Mouse (Mus musculus) spleen, postnatal 36 days (tissue): ENCODE results near the gene Cask.
A peak's percentile ranks its signal among the peaks of the same experiment; 100 is the strongest.

Experiments
- DNase-seq, 2 experiments: peaks; one replicate each; pipeline ENCODE4 v3.0.0; 2022; ENCODE audit warnings: low spot score in 2 of 2, mixed read lengths in 1 of 2

Cask gene

GRCm38 (mm10) chrX:13518781-13519407 lies 332.3 kb downstream of the Cask start:
- no peak for DNase-seq

- DNase-seq, result no peak
These were observed 333.1 kb downstream of the Cask start for GRCm38 (mm10) chrX:13518019-13518418.

GRCm38 (mm10) chrX:13516451-13516850 lies 334.7 kb downstream of the Cask start:
- DNase-seq, result peak; percentile 34 to 47

GRCm38 (mm10) chrX:13513864-13514263 lies 337.3 kb downstream of the Cask start:
- DNase-seq, result no peak

GRCm38 (mm10) chrX:13513127-13513526 lies 338.0 kb downstream of the Cask start:
- no peak for DNase-seq

- no peak for DNase-seq
These were observed 344.8 kb downstream of the Cask start for GRCm38 (mm10) chrX:13506376-13506775.

- no peak for DNase-seq
These were observed 346.8 kb downstream of the Cask start for GRCm38 (mm10) chrX:13504389-13504788.

- no peak for DNase-seq
These were observed 348.2 kb downstream of the Cask start for GRCm38 (mm10) chrX:13502862-13503375.

GRCm38 (mm10) chrX:13500284-13500683 lies 350.9 kb downstream of the Cask start:
- DNase-seq, result no peak

- no peak for DNase-seq
These were observed 356.1 kb downstream of the Cask start for GRCm38 (mm10) chrX:13494892-13495703.

- DNase-seq, result no peak
These were observed 358.2 kb downstream of the Cask start for GRCm38 (mm10) chrX:13492922-13493321.

GRCm38 (mm10) chrX:13490941-13491340 lies 360.2 kb downstream of the Cask start:
- DNase-seq, result no peak

- no peak for DNase-seq
These were observed 361.4 kb downstream of the Cask start for GRCm38 (mm10) chrX:13489761-13490160.

- no peak for DNase-seq
These were observed 362.2 kb downstream of the Cask start for GRCm38 (mm10) chrX:13489001-13489400.

GRCm38 (mm10) chrX:13484447-13484846 lies 366.7 kb downstream of the Cask start:
- no peak for DNase-seq

GRCm38 (mm10) chrX:13482576-13482975 lies 368.6 kb downstream of the Cask start:
- no peak for DNase-seq

GRCm38 (mm10) chrX:13479570-13479969 lies 371.6 kb downstream of the Cask start:
- DNase-seq, result no peak

GRCm38 (mm10) chrX:13478298-13478697 lies 372.9 kb downstream of the Cask start:
- DNase-seq, result no peak

- no peak for DNase-seq
These were observed 373.6 kb downstream of the Cask start for GRCm38 (mm10) chrX:13477596-13477995.

GRCm38 (mm10) chrX:13475382-13475781 lies 375.8 kb downstream of the Cask start:
- no peak for DNase-seq

GRCm38 (mm10) chrX:13472751-13473225 lies 378.4 kb downstream of the Cask start:
- no peak for DNase-seq

- no peak for DNase-seq
These were observed 379.2 kb downstream of the Cask start for GRCm38 (mm10) chrX:13471925-13472324.
